Mouse (Mus musculus) ES-E14 (cell line): ENCODE results near the gene Nos1ap. TPM values are rescaled to one million over a fixed set of nuclear protein-coding genes. Genes with fewer than 3 reads are reported as not detected.

ENCODE experiments used
- DNase-seq: peaks from one replicate; pipeline ENCODE4 v3.0.0-alpha.2; 2013; ENCODE audit warnings: low read depth, low spot score
- H3K27ac ChIP-seq: 2 replicates; pipeline ENCODE4 v1.5.1; 2012; ENCODE audit warnings: low read depth, mild to moderate bottlenecking, low read length, moderate library complexity, mixed read lengths; ENCODE audit not compliant: poor library complexity, insufficient read depth, severe bottlenecking
- H3K36me3 ChIP-seq: 2 replicates; pipeline ENCODE4 v1.6.1; 2012; ENCODE audit warnings: mild to moderate bottlenecking, low read length, moderate library complexity, mixed read lengths; ENCODE audit not compliant: control insufficient read depth, poor library complexity, insufficient read depth, severe bottlenecking
- H3K4me1 ChIP-seq, 2 experiments: fragments of 150-350 bp in 1 of 2; sonication (generic) in 1 of 2; 2 replicates each; pipeline ENCODE4 v1.6.1; 2012; ENCODE audit warnings: low read length in 2 of 2, mild to moderate bottlenecking in 1 of 2, mixed read lengths in 1 of 2; ENCODE audit not compliant: control insufficient read depth in 2 of 2, insufficient read depth in 2 of 2, poor library complexity in 1 of 2
- H3K4me3 ChIP-seq, 2 experiments: fragments of 150-350 bp in 1 of 2; sonication (generic) in 1 of 2; 2 replicates each; pipeline ENCODE4 v1.5.1; 2012; ENCODE audit warnings: low read length in 2 of 2, low read depth in 1 of 2, mild to moderate bottlenecking in 1 of 2, mixed read lengths in 1 of 2; ENCODE audit not compliant: insufficient read depth in 1 of 2, poor library complexity in 1 of 2, severe bottlenecking in 1 of 2
- H3K9ac ChIP-seq: 2 replicates; pipeline ENCODE4 v1.6.1; 2012; ENCODE audit warnings: low read depth, mild to moderate bottlenecking, low read length, mixed read lengths; ENCODE audit not compliant: poor library complexity, insufficient read depth, severe bottlenecking
- H3K9me3 ChIP-seq: fragments of 150-350 bp; sonication (generic); 2 replicates; pipeline ENCODE4 v1.6.1; 2012; ENCODE audit warnings: low read depth, mild to moderate bottlenecking, low read length; ENCODE audit not compliant: control insufficient read depth, insufficient read depth
- CHD2 ChIP-seq: IDR thresholded peaks from 2 replicates; pipeline ENCODE4 v1.6.1; 2014; ENCODE audit warnings: mild to moderate bottlenecking, low read depth, low read length, inconsistent platforms
- HCFC1 ChIP-seq: IDR thresholded peaks from 2 replicates; pipeline ENCODE4 v1.6.1; 2012; ENCODE audit warnings: low read length, inconsistent platforms, borderline replicate concordance; ENCODE audit not compliant: insufficient read depth
- MAFK ChIP-seq: IDR thresholded peaks from 2 replicates; pipeline ENCODE4 v1.6.1; 2014; ENCODE audit warnings: mild to moderate bottlenecking, low read depth, low read length, inconsistent platforms; ENCODE audit not compliant: insufficient read depth
- ZC3H11A ChIP-seq: IDR thresholded peaks from 2 replicates; pipeline ENCODE4 v1.6.1; 2012; ENCODE audit warnings: low read depth, mild to moderate bottlenecking, inconsistent platforms, low read length, borderline replicate concordance
- ZNF384 ChIP-seq: IDR thresholded peaks from 2 replicates; pipeline ENCODE4 v1.6.1; 2012; ENCODE audit warnings: low read depth, low read length, inconsistent platforms
- in situ Hi-C, 2 experiments: fragments of 600-800 bp; cut with MboI; formaldehyde crosslinking; loops; one replicate each; pipeline ENCODE4 v1.15.1; 2025; ENCODE audit warnings: low sequenced_read_pairs in 2 of 2, inconsistent platforms in 1 of 2; ENCODE audit not compliant: unreplicated experiment in 2 of 2
- total RNA-seq: library from RNA; depleted of rRNA; stranded (reverse); fragments of 300-350 nt; gene quantifications from 2 replicates; pipeline ENCODE4 v1.2.3, GENCODE M21; 2012

Nos1ap gene
- total RNA-seq, 1 experiment = 0.49 TPM

DNA sequence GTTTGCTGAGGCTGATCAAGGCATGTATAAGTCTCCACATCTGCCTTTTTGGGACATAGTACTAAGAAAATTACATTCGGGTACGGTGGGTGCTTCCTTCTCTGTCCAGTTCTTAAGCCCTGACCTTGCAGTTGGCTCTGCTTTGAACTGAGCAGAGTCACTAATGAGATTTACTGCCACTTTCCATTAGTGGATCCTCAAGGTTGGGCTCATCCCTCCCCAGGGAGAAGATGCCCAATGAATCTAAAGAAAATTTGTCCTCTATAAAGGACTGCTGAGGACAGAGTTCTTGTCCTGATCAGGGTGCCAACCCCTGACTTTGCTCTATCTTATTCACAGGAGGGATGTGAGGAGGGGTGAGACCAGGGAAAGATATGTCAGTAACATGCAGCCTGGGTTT, 267.6 kb downstream of the Nos1ap start:
- in situ Hi-C loops = no loop called here
- H3K27ac ChIP-seq = no peak overlapping the region

DNA sequence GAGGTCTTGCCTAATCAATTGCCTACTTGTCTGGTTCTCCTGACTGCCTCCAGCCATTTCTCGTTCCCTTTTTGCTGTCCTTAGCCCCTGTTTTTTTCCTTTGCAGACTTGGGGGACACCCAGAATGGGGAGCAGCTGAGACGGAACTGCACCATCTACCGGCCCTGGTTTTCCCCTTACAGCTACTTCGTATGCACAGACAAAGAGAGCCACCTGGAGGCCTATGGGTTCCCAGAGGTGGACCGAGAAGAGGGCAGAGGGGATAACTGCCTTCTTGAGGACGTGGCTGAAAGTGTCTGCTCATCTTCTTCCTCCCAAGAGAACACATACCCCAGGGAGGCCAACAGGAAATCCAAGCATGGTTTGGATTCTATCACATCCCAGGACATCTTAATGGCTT, 278.2 kb downstream of the Nos1ap start:
- no peaks in the 10 kb centered on the region for H3K9me3 ChIP-seq
- no peaks in the 10 kb centered on the region for H3K4me1 ChIP-seq
- H3K27ac ChIP-seq = no peak overlapping the region
- no peak overlapping the region for H3K9ac ChIP-seq
- H3K36me3 ChIP-seq = no peaks in the 10 kb centered on the region
- no peak for DNase-seq
- in situ Hi-C loops = no loop called here
- TF ChIP-seq HCFC1 = no peak
- TF ChIP-seq ZC3H11A = no peak
- no peak for TF ChIP-seq ZNF384
- no peak for TF ChIP-seq MAFK
- no peak for TF ChIP-seq CHD2
- H3K4me3 ChIP-seq = no peak overlapping the region

More for the DNA sequence above, 267.6 kb downstream of the Nos1ap start:
- Histone ChIP-seq H3K4me3 (no peak overlapping the region), H3K9ac (no peak overlapping the region), H3K9me3 (no peaks in the 10 kb centered on the region), H3K36me3 (no peaks in the 10 kb centered on the region), H3K4me1 (no peaks in the 10 kb centered on the region)
- no peak for DNase-seq
- TF ChIP-seq ZNF384 = no peak

DNA sequence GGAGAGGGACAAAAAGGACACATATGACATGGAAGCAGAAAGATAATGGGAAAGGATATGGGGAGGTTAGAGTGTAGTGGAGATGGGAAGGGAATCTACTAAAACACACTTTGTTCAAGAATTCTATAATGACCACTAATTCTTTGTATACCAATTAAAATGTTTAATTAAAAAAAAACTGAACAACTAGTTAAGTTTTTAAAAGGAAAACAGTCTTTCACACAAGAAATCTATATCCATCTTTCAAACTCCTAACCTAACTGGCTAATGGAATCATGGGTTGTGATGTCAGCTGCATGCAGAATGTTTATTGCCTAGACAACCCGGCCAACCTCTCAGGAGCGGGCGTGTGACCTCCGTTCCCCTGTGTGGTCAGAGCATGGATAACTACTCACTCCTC, 281.2 kb downstream of the Nos1ap start, which contains the start of gene Spata46:
Gene Spata46, plus strand, starts transcription at position 301 of the 400 bp plus-strand sequence.
- no peak for DNase-seq
- H3K9ac ChIP-seq = no peak within 1 kb of the TSS
- H3K4me3 ChIP-seq = no peak within 1 kb of the TSS
- in situ Hi-C loops = no loop called here
- no peaks in the 10 kb centered on the region for H3K4me1 ChIP-seq
- H3K27ac ChIP-seq = no peak within 1 kb of the TSS
- TF ChIP-seq ZC3H11A (no peak), CHD2 (no peak), ZNF384 (no peak), MAFK (no peak), HCFC1 (no peak)
- no peaks in the 10 kb centered on the region for H3K36me3 ChIP-seq
- no peaks in the 10 kb centered on the region for H3K9me3 ChIP-seq

DNA sequence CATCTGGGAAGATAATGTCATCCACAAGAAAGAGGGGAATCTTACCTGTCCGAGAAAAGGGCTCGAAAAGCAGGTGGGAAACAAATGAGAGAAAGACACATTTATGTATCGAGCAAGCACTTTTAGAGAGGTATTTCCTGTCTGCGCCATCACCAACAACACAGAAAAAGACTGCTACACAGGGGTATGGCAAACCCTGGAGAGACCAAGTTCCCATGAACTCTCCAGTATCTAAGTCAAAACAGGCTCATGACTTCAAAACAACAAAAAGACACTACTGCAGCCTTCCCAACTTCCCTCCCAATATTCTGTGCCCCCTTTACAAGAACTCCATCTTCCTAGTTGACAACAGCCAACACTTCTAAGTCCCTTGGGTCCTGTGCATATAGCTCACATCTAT, 283.4 kb downstream of the Nos1ap start, which contains the start of gene Gm7694:
Gene Gm7694, minus strand, starts transcription at position 101 of the 400 bp plus-strand sequence.
- Histone ChIP-seq H3K27ac (no peak within 1 kb of the TSS), H3K36me3 (no peaks in the 10 kb centered on the region), H3K4me1 (no peaks in the 10 kb centered on the region), H3K9me3 (no peaks in the 10 kb centered on the region), H3K9ac (no peak within 1 kb of the TSS), H3K4me3 (no peak within 1 kb of the TSS)
- TF ChIP-seq CHD2 (no peak), HCFC1 (no peak), ZNF384 (no peak), MAFK (no peak), ZC3H11A (no peak)
- in situ Hi-C loops = no loop called here
- no peak for DNase-seq

DNA sequence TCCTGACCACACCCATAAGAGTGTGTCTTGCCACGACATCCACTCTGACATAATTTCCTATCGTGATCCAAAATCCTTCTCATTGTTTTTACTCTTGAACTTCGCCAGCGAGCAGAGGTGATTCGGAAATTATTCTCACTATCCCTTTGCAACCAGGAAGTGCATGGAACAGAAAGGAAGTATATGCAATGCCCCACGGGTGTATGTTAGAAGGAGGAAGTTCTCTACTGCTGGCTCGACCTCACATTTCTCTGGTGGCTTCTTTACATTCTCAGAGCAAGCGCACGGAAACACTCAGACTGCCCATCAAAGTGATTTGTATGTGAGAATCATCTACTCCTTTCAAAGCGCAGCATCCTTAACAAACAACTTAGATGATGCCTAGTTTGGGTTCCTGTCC, 284.7 kb downstream of the Nos1ap start:
- H3K4me1 ChIP-seq = no peaks in the 10 kb centered on the region
- no peak for DNase-seq
- no peak overlapping the region for H3K9ac ChIP-seq
- H3K4me3 ChIP-seq = no peak overlapping the region
- H3K27ac ChIP-seq = no peak overlapping the region
- in situ Hi-C loops = no loop called here
- no peaks in the 10 kb centered on the region for H3K36me3 ChIP-seq
- no peaks in the 10 kb centered on the region for H3K9me3 ChIP-seq
- TF ChIP-seq MAFK (no peak), CHD2 (no peak), HCFC1 (no peak), ZNF384 (no peak), ZC3H11A (no peak)
